Mouse (Mus musculus) adipose tissue, adult 10 weeks (tissue): ENCODE data around the gene Gm21852. TPM values are rescaled to one million over a fixed set of nuclear protein-coding genes. Genes with fewer than 3 reads are reported as not detected.

Experiments used
- polyA plus RNA-seq: library from polyadenylated mRNA; stranded (reverse); fragments of 350-450 nt; fragmentation: Illumina TruSeq; extraction: RNeasy Lipid Tissue Mini Kit (QIAGEN cat#74804); gene quantifications from one replicate; pipeline ENCODE4 v1.2.3, GENCODE M21; 2014; ENCODE audit warnings: low read depth, low replicate concordance

Gene Gm21852
- not detected for polyA plus RNA-seq

DNA sequence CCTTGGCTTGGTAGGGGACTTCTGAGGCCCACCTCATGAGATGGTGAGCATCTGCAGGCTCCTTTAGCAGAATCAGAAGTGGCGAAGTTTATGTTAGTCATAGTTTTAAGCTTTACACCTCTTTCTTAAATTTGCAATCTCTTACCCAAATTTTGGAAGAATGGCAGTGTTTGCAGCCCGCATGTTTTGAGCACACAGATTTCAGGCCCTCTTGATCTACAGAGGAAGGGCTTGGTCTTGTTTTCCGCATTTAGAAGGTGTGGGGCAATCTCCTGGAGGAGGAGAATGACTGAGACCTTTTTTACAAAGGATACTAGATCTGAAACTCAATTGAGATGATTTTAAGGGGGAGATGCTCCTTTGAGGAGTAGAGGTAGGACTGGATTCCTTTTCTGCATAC is at the start of gene Gm21852:
Gm21852 (minus strand) TSS at position 101 of the 400 bp plus-strand sequence.

Other genes with a start within 250 kb of the Gm21852 start
- gene Gm21797, start 123.8 kb upstream of the Gm21852 start, polyA plus RNA-seq = not detected
- gene Gm20795, start 152.9 kb upstream of the Gm21852 start, polyA plus RNA-seq = 0.38 TPM